Mouse (Mus musculus): ENCODE measurements around the gene Rbm15. TPM values are rescaled to one million over a fixed set of nuclear protein-coding genes. Genes with fewer than 3 reads are reported as not detected.

Gene Rbm15
- polyA plus RNA-seq, 1 experiment from 2014 or later: 16.3 TPM

DNA sequence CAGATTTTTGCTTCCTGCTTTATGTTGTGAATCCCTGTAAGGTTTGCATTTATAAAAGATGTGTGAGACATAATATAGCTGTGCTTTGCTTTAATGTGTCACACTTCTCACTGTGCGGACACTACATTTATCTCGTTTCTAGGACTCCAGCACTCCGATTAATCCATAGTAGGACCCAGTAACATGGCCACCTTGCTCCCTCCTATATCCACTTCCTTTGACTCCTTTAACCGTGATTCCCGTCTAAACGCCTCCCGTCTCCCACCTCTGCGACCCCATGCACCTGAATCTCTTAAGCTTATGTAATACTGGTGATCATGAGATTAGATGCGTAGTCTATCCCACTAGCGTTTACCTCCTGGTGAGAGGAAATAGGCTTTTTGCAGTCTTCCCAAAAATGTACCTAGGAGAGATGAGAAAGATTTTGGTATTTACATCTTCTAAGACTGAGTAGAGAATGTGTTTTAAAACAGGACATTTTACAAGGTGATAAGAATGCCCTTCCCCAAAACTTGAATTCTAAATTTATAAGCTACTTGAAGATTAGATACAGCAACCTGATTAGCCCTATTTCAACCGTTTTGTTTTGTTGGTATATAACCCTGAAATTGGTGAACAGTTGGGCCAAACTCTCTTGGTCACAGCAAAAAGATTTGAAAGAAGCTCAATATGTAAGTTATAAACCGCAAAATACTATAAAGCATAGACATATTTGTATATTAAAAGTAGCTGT is 895 bp upstream of the Rbm15 start:
- peak overlapping the region; percentile 77 for H3K4me2 ChIP-seq
- peak overlapping the region; percentile 87 for H3K9ac ChIP-seq (ENCODE audit: low read depth, low read length)
- no peak for ATAC-seq (replicated peaks; ENCODE audit: low FRiP score)
- no peaks in the 10 kb centered on the region for H3K9me3 ChIP-seq (ENCODE audit: control insufficient read depth, low read length)
- no peaks in the 10 kb centered on the region for H3K27me3 ChIP-seq (replicated peaks; ENCODE audit: control insufficient read depth, insufficient read depth, low read length)
- peaks cover 13% of the 10 kb centered on the region for H3K36me3 ChIP-seq (ENCODE audit: control insufficient read depth, insufficient read depth, low read length)
- peaks cover 24% of the 10 kb centered on the region for H3K4me1 ChIP-seq (replicated peaks; ENCODE audit: control insufficient read depth, insufficient read depth, low read length)
- DNase-seq (ENCODE audit: low spot score): no peak
- WGBS: 9% methylated on average over 12 of the region's 12 CpGs
- peak overlapping the region; percentile 97 for H3K4me3 ChIP-seq (ENCODE audit: low read depth, low read length)
- peak overlapping the region; percentile 97 for H3K27ac ChIP-seq (ENCODE audit: low read depth, low read length)

- Histone ChIP-seq H3K9ac (ENCODE audit: low read depth, low read length) (peak overlapping the region; percentile 99), H3K27ac (ENCODE audit: low read depth, low read length) (peak overlapping the region; percentile 97), H3K27me3 (replicated peaks; ENCODE audit: control insufficient read depth, insufficient read depth, low read length) (no peaks in the 10 kb centered on the region), H3K4me3 (ENCODE audit: low read depth, low read length) (peak overlapping the region; percentile 97), H3K4me2 (peak overlapping the region; percentile 97), H3K9me3 (ENCODE audit: control insufficient read depth, low read length) (no peaks in the 10 kb centered on the region), H3K36me3 (ENCODE audit: control insufficient read depth, insufficient read depth, low read length) (peaks cover 14% of the 10 kb centered on the region), H3K4me1 (replicated peaks; ENCODE audit: control insufficient read depth, insufficient read depth, low read length) (peaks cover 24% of the 10 kb centered on the region)
- under 1% methylated on average over 37 of the region's 37 CpGs for WGBS
- no peak for DNase-seq (ENCODE audit: low spot score)
- ATAC-seq (replicated peaks; ENCODE audit: low FRiP score): peak; percentile 89
These were observed 503 bp downstream of the Rbm15 start for GRCm38 (mm10) chr3:107332960-107333380.

DNA sequence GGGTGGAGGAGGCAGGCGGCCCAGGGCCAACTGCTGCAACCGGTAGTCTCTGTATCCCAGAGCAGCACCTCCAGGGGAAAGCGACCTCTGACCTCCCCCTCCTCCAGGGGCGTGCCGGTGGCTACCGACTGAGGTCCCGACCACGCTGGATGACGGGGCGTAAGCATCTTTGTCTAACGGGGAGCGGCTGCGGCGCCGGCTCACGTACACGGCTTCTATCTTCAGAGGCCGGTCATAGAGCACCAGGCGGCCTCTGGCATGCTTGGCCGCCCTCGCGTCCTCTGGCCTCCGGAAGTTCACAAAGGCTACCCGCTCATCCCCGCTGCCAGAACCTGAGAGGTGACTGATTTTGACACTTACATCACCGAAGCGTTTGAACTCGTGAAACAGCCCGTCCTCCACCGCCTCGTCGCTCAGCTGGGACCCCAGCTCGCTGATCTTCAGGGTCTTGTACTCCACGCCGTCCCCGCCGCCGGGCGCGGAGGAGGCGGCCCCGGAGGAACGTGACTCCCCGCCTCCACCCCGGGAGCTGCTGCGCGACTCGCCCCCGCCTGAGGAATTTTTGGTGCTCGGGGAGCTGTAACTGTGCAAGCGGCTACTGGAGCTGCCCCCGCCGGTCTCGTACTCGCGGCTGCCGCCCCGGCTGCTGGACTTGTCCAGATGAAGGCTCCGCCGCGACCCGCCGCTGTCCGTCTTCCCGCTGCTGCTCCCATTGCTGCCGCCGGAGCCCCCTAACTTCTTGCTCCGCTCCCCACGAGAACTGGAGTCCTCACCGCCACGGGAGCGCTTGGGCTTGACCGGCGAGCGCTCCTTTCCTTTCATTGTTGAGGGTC is 1.1 kb downstream of the Rbm15 start:
- Histone ChIP-seq H3K9ac (ENCODE audit: low read depth, low read length) (peak overlapping the region; percentile 99), H3K4me2 (peak overlapping the region; percentile 97), H3K4me1 (replicated peaks; ENCODE audit: control insufficient read depth, insufficient read depth, low read length) (peaks cover 24% of the 10 kb centered on the region), H3K36me3 (ENCODE audit: control insufficient read depth, insufficient read depth, low read length) (peaks cover 18% of the 10 kb centered on the region), H3K9me3 (ENCODE audit: control insufficient read depth, low read length) (no peaks in the 10 kb centered on the region), H3K27ac (ENCODE audit: low read depth, low read length) (peak overlapping the region; percentile 97), H3K4me3 (ENCODE audit: low read depth, low read length) (peak overlapping the region; percentile 97), H3K27me3 (replicated peaks; ENCODE audit: control insufficient read depth, insufficient read depth, low read length) (no peaks in the 10 kb centered on the region)
- DNase-seq (ENCODE audit: low spot score) (no peak), ATAC-seq (replicated peaks; ENCODE audit: low FRiP score) (no peak)
- under 1% methylated on average over 75 of the region's 75 CpGs for WGBS

DNA sequence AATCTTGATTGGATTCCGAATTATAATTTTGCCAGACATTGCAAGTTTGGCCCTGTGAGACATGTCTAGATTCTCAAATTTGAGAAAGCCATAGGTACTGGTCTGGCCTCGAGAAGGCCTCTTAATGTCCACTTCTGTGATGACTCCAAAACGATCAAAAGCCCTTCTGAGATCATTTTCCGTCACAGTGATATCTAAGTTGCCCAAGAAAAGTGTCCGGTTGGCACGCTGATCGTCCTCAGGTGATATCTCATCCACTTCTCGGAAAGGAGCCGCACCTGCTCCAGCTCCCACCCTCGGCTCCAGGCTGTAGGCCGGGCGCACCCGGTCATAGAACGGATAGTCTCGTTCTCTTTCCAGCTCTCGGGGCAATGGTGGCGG is 1.7 kb downstream of the Rbm15 start:
- Histone ChIP-seq H3K36me3 (ENCODE audit: control insufficient read depth, insufficient read depth, low read length) (peaks cover 18% of the 10 kb centered on the region), H3K4me2 (peak overlapping the region; percentile 97), H3K9ac (ENCODE audit: low read depth, low read length) (peak overlapping the region; percentile 99), H3K27me3 (replicated peaks; ENCODE audit: control insufficient read depth, insufficient read depth, low read length) (no peaks in the 10 kb centered on the region), H3K9me3 (ENCODE audit: control insufficient read depth, low read length) (no peaks in the 10 kb centered on the region), H3K27ac (ENCODE audit: low read depth, low read length) (peak overlapping the region; percentile 97; the same call in 1 of the 2 replicates), H3K4me3 (ENCODE audit: low read depth, low read length) (peak overlapping the region; percentile 97), H3K4me1 (replicated peaks; ENCODE audit: control insufficient read depth, insufficient read depth, low read length) (peaks cover 24% of the 10 kb centered on the region)
- ATAC-seq (replicated peaks; ENCODE audit: low FRiP score) (no peak), DNase-seq (ENCODE audit: low spot score) (no peak)
- 19% methylated on average over 17 of the region's 17 CpGs for WGBS

- Histone ChIP-seq H3K27me3 (replicated peaks; ENCODE audit: control insufficient read depth, insufficient read depth, low read length) (no peaks in the 10 kb centered on the region), H3K9ac (ENCODE audit: low read depth, low read length) (peak overlapping the region; percentile 99), H3K27ac (ENCODE audit: low read depth, low read length) (no peak overlapping the region), H3K9me3 (ENCODE audit: control insufficient read depth, low read length) (no peaks in the 10 kb centered on the region), H3K4me1 (replicated peaks; ENCODE audit: control insufficient read depth, insufficient read depth, low read length) (peaks cover 24% of the 10 kb centered on the region), H3K36me3 (ENCODE audit: control insufficient read depth, insufficient read depth, low read length) (peaks cover 18% of the 10 kb centered on the region), H3K4me3 (ENCODE audit: low read depth, low read length) (peak overlapping the region; percentile 97), H3K4me2 (peak overlapping the region; percentile 97)
- DNase-seq (ENCODE audit: low spot score) (no peak), ATAC-seq (replicated peaks; ENCODE audit: low FRiP score) (no peak)
- 71% methylated on average over 28 of the region's 28 CpGs for WGBS
These were observed 2.7 kb downstream of the Rbm15 start for GRCm38 (mm10) chr3:107330503-107331424.

DNA sequence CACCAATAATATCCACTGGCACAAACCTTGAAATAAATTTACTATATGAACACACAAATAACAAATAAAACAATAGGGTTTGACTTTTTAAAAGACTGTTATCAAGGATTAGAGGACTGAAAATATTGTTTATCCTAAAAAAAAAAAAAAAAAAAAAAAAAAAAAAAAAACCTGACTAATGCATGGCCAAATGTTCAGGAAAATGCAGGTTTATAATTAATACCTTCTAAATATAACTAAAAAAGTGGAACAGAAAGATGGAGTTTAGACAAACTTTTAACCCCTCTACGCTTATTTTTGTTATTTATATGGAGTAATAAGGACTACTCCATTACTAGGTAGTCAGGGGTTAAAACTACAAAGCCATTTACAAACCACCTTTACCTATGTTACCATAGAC is 7.0 kb downstream of the Rbm15 start:
- 98% methylated on average over 1 of the region's 1 CpGs for WGBS
- Histone ChIP-seq H3K9ac (ENCODE audit: low read depth, low read length) (no peak overlapping the region), H3K9me3 (ENCODE audit: control insufficient read depth, low read length) (no peaks in the 10 kb centered on the region), H3K4me2 (no peak overlapping the region), H3K27ac (ENCODE audit: low read depth, low read length) (no peak overlapping the region), H3K27me3 (replicated peaks; ENCODE audit: control insufficient read depth, insufficient read depth, low read length) (no peaks in the 10 kb centered on the region), H3K36me3 (ENCODE audit: control insufficient read depth, insufficient read depth, low read length) (peaks cover 32% of the 10 kb centered on the region), H3K4me1 (replicated peaks; ENCODE audit: control insufficient read depth, insufficient read depth, low read length) (peaks cover 25% of the 10 kb centered on the region), H3K4me3 (ENCODE audit: low read depth, low read length) (no peak overlapping the region)
- no peak for DNase-seq (ENCODE audit: low spot score)
- no peak for ATAC-seq (replicated peaks; ENCODE audit: low FRiP score)

DNA sequence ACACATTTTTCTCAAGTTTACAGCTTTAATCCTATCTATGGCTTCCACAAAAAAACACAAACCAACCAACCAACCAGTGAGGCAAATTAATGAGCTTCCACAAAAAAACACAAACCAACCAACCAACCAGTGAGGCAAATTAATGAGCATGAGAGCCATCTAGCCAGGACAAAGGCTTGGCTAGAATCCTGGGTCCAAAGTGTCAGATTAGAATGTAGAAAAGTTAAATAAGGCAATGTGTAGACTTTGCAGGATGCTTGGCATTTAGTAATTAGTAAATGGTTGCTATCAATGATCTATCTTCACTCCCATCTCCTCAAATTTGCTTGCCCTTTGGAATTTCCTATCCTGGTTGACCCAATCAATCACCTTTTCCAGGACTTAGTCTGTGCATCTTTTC is 11.7 kb downstream of the Rbm15 start:
- Histone ChIP-seq H3K4me3 (ENCODE audit: low read depth, low read length) (no peak overlapping the region), H3K36me3 (ENCODE audit: control insufficient read depth, insufficient read depth, low read length) (peaks cover 17% of the 10 kb centered on the region; the same call in 1 of the 2 replicates), H3K4me2 (no peak overlapping the region), H3K27me3 (replicated peaks; ENCODE audit: control insufficient read depth, insufficient read depth, low read length) (no peaks in the 10 kb centered on the region), H3K9ac (ENCODE audit: low read depth, low read length) (no peak overlapping the region), H3K9me3 (ENCODE audit: control insufficient read depth, low read length) (no peaks in the 10 kb centered on the region), H3K27ac (ENCODE audit: low read depth, low read length) (no peak overlapping the region), H3K4me1 (replicated peaks; ENCODE audit: control insufficient read depth, insufficient read depth, low read length) (peaks cover 10% of the 10 kb centered on the region)
- no peak for DNase-seq (ENCODE audit: low spot score)
- no peak for ATAC-seq (replicated peaks; ENCODE audit: low FRiP score)

GRCm38 (mm10) chr3:107321141-107321540 is 12.3 kb downstream of the Rbm15 start:
- no peak overlapping the region for H3K27ac ChIP-seq (ENCODE audit: low read depth, low read length)
- no peak overlapping the region for H3K4me2 ChIP-seq
- ATAC-seq (replicated peaks; ENCODE audit: low FRiP score) (no peak), DNase-seq (ENCODE audit: low spot score) (no peak)
- peaks cover 10% of the 10 kb centered on the region for H3K4me1 ChIP-seq (replicated peaks; ENCODE audit: control insufficient read depth, insufficient read depth, low read length)
- H3K9ac ChIP-seq (ENCODE audit: low read depth, low read length): no peak overlapping the region
- H3K9me3 ChIP-seq (ENCODE audit: control insufficient read depth, low read length): no peaks in the 10 kb centered on the region
- H3K36me3 ChIP-seq (ENCODE audit: control insufficient read depth, insufficient read depth, low read length): peaks cover 17% of the 10 kb centered on the region; the same call in 1 of the 2 replicates
- H3K4me3 ChIP-seq (ENCODE audit: low read depth, low read length): no peak overlapping the region
- no peaks in the 10 kb centered on the region for H3K27me3 ChIP-seq (replicated peaks; ENCODE audit: control insufficient read depth, insufficient read depth, low read length)
- 93% methylated on average over 2 of the region's 2 CpGs for WGBS
